Mouse (Mus musculus): ENCODE measurements around the gene Cdhr3. TPM values are rescaled to one million over a fixed set of nuclear protein-coding genes. Genes with fewer than 3 reads are reported as not detected.

Cdhr3 gene
- polyA plus RNA-seq, 1 experiment: 3.9 TPM

- Histone ChIP-seq H3K4me1 (ENCODE audit: control insufficient read depth, insufficient read depth, low read length) (peaks cover 17% of the 10 kb centered on the region), H3K27ac (ENCODE audit: insufficient read depth, low read length) (peak overlapping the region; percentile 34), H3K4me3 (ENCODE audit: insufficient read depth, low read length) (no peak overlapping the region)
- TF ChIP-seq CTCF (IDR thresholded peaks at IDR 0.05; ENCODE audit: extremely low read depth, insufficient read depth, low read length): no peak
- TF ChIP-seq POLR2A (IDR thresholded peaks at IDR 0.05; ENCODE audit: extremely low read depth, insufficient read depth, low read length): no peak
Measured at GRCm38 (mm10) chr12:33061651-33062050, 31.0 kb downstream of the Cdhr3 start.

- peaks cover 9% of the 10 kb centered on the region for H3K4me1 ChIP-seq (ENCODE audit: control insufficient read depth, insufficient read depth, low read length)
- H3K27ac ChIP-seq (ENCODE audit: insufficient read depth, low read length): no peak overlapping the region
- TF ChIP-seq POLR2A (IDR thresholded peaks at IDR 0.05; ENCODE audit: extremely low read depth, insufficient read depth, low read length) (no peak), CTCF (IDR thresholded peaks at IDR 0.05; ENCODE audit: extremely low read depth, insufficient read depth, low read length) (peak; percentile 52)
- no peak overlapping the region; the same call in 1 of the 2 replicates for H3K4me3 ChIP-seq (ENCODE audit: insufficient read depth, low read length)
Measured at GRCm38 (mm10) chr12:33057231-33058048, 35.2 kb downstream of the Cdhr3 start.

DNA sequence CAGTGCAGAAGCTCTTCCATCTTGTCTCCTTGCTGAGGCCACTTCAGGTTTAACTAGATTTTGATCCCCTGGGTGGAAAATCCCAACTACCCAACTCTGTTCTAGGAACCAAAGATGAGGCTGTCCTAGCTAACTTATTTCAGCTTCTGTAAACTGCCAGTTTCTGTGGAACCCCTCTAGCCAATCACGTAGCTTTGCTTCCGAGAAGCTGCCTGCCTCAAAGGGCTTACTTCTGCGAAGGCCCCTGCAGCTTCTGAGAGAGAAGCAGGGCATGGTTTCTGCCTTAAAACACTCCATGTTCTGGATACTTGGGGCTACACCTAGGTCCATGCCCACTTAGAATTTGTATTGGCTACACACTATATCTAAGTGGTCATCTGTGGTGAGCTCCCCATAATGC, 36.1 kb downstream of the Cdhr3 start:
- H3K4me3 ChIP-seq (ENCODE audit: insufficient read depth, low read length): no peak overlapping the region
- H3K27ac ChIP-seq (ENCODE audit: insufficient read depth, low read length): no peak overlapping the region
- peaks cover 8% of the 10 kb centered on the region for H3K4me1 ChIP-seq (ENCODE audit: control insufficient read depth, insufficient read depth, low read length)
- TF ChIP-seq CTCF (IDR thresholded peaks at IDR 0.05; ENCODE audit: extremely low read depth, insufficient read depth, low read length): no peak
- TF ChIP-seq POLR2A (IDR thresholded peaks at IDR 0.05; ENCODE audit: extremely low read depth, insufficient read depth, low read length): no peak

DNA sequence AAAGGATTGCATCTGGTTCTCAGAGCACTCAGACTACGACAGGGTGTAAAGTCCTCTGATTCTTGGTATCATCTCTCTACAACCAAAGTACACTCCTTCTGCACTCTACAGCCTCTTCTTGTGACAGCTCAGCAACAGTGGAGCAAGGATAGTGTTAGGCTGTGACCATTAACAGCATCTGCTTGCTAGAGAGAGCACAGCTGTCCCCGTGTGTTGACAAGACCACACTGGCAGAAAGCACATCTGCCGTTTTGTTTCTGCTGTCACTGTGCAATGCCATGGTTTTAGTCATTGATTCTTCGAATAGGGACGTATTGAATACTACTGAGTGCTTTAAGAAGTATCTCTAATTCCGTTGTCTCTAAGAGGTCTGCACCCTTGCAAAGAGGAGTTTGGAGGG, 36.6 kb downstream of the Cdhr3 start:
- no peak overlapping the region for H3K27ac ChIP-seq (ENCODE audit: insufficient read depth, low read length)
- H3K4me3 ChIP-seq (ENCODE audit: insufficient read depth, low read length): no peak overlapping the region
- TF ChIP-seq CTCF (IDR thresholded peaks at IDR 0.05; ENCODE audit: extremely low read depth, insufficient read depth, low read length): no peak
- no peak for TF ChIP-seq POLR2A (IDR thresholded peaks at IDR 0.05; ENCODE audit: extremely low read depth, insufficient read depth, low read length)
- H3K4me1 ChIP-seq (ENCODE audit: control insufficient read depth, insufficient read depth, low read length): peaks cover 5% of the 10 kb centered on the region

DNA sequence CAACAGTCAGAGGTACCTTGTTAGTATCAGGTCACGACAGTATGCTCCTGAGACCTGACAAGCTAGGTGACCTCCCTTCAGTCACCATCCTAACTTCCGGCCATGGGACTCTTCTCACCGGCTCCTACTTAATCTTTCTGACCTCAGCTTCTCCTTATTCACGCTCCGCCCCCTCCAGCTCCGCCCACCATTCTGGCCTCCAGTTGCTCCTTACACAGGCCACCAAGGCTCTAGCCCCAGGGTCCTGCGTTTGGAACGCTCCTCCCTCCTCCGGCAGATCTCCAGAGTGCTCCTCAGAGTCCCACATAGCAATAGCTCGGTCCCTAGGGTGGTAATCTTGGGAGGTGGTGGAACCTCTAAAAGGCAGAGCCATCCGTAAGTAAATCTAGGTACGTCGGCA, 38.9 kb downstream of the Cdhr3 start:
- Histone ChIP-seq H3K4me1 (ENCODE audit: control insufficient read depth, insufficient read depth, low read length) (no peaks in the 10 kb centered on the region), H3K27ac (ENCODE audit: insufficient read depth, low read length) (no peak overlapping the region), H3K4me3 (ENCODE audit: insufficient read depth, low read length) (no peak overlapping the region)
- TF ChIP-seq CTCF (IDR thresholded peaks at IDR 0.05; ENCODE audit: extremely low read depth, insufficient read depth, low read length): no peak
- TF ChIP-seq POLR2A (IDR thresholded peaks at IDR 0.05; ENCODE audit: extremely low read depth, insufficient read depth, low read length): no peak

GRCm38 (mm10) chr12:33053311-33053710, 39.4 kb downstream of the Cdhr3 start:
- Histone ChIP-seq H3K4me1 (ENCODE audit: control insufficient read depth, insufficient read depth, low read length) (no peaks in the 10 kb centered on the region), H3K4me3 (ENCODE audit: insufficient read depth, low read length) (no peak overlapping the region), H3K27ac (ENCODE audit: insufficient read depth, low read length) (no peak overlapping the region)
- TF ChIP-seq POLR2A (IDR thresholded peaks at IDR 0.05; ENCODE audit: extremely low read depth, insufficient read depth, low read length) (no peak), CTCF (IDR thresholded peaks at IDR 0.05; ENCODE audit: extremely low read depth, insufficient read depth, low read length) (no peak)

- Histone ChIP-seq H3K4me3 (ENCODE audit: insufficient read depth, low read length) (no peak overlapping the region), H3K4me1 (ENCODE audit: control insufficient read depth, insufficient read depth, low read length) (peaks cover 3% of the 10 kb centered on the region; the same call in 1 of the 2 replicates)
- TF ChIP-seq CTCF (IDR thresholded peaks at IDR 0.05; ENCODE audit: extremely low read depth, insufficient read depth, low read length): no peak
- no peak for TF ChIP-seq POLR2A (IDR thresholded peaks at IDR 0.05; ENCODE audit: extremely low read depth, insufficient read depth, low read length)
Measured at GRCm38 (mm10) chr12:33048391-33048790, 44.3 kb downstream of the Cdhr3 start.

GRCm38 (mm10) chr12:33046434-33046833, 46.2 kb downstream of the Cdhr3 start:
- Histone ChIP-seq H3K4me1 (ENCODE audit: control insufficient read depth, insufficient read depth, low read length) (peaks cover 3% of the 10 kb centered on the region; the same call in 1 of the 2 replicates), H3K4me3 (ENCODE audit: insufficient read depth, low read length) (no peak overlapping the region), H3K27ac (ENCODE audit: insufficient read depth, low read length) (no peak overlapping the region)
- TF ChIP-seq CTCF (IDR thresholded peaks at IDR 0.05; ENCODE audit: extremely low read depth, insufficient read depth, low read length): no peak

More at GRCm38 (mm10) chr12:33048391-33048790, 44.3 kb downstream of the Cdhr3 start:
- no peak overlapping the region for H3K27ac ChIP-seq (ENCODE audit: insufficient read depth, low read length)

DNA sequence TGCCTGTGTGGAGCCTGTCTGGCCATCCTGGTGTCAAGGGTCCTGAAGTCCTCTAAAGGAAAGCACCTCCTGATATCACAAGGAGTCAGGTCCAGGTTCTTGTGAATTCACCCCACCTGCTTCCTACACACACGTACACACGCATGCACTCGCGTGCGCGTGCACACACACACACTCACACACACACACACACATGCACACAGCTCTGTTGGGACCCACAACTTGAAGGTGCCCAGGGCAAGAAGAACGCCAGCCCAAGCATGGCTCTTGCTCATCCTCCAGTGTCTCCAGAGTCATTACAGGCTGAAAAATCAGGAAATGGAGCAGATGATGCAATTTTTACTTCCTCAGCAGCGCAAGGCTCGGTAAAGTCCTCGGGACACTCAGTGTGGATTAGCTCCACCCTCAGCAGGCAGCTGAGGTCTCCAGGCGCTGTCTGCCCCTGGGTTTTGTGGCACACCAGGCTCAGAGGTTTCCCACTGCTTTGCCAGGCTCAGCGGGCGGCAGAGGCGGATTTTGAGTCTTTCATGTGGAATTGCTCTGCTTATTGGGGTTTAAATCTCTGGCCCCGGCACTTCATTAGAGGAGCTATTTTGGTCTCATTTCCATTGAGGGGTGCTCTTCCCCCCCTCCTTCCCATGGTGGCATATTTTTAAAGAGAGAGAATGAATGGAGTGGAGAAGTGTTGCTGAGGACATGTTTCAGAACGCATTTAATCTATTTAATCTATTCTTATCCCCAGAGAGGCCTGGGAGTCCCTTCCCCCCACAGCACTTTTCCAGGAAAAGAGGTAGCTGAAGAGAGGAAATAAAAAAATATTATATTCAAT, 46.9 kb downstream of the Cdhr3 start:
- Histone ChIP-seq H3K4me1 (ENCODE audit: control insufficient read depth, insufficient read depth, low read length) (peaks cover 3% of the 10 kb centered on the region; the same call in 1 of the 2 replicates), H3K27ac (ENCODE audit: insufficient read depth, low read length) (no peak overlapping the region), H3K4me3 (ENCODE audit: insufficient read depth, low read length) (no peak overlapping the region)
- TF ChIP-seq CTCF (IDR thresholded peaks at IDR 0.05; ENCODE audit: extremely low read depth, insufficient read depth, low read length) (no peak), POLR2A (IDR thresholded peaks at IDR 0.05; ENCODE audit: extremely low read depth, insufficient read depth, low read length) (no peak)
